Mouse (Mus musculus) macrophage (primary cell): ENCODE data around the gene Zswim7. TPM values are rescaled to one million over a fixed set of nuclear protein-coding genes. Genes with fewer than 3 reads are reported as not detected.
A peak's percentile ranks its signal among the peaks of the same experiment; 100 is the strongest.

Experiments
- H3K27ac ChIP-seq: fragments of 350-480 bp; formaldehyde crosslinking; 2 replicates; pipeline ENCODE4 v1.9.0; 2021
- H3K36me3 ChIP-seq: fragments of 350-480 bp; formaldehyde crosslinking; 2 replicates; pipeline ENCODE4 v1.9.0; 2021; ENCODE audit errors: inconsistent target
- H3K4me3 ChIP-seq: fragments of 350-480 bp; formaldehyde crosslinking; 2 replicates; pipeline ENCODE4 v1.9.0; 2021; ENCODE audit errors: inconsistent target
- H3K79me2 ChIP-seq: fragments of 350-480 bp; formaldehyde crosslinking; 2 replicates; pipeline ENCODE4 v1.9.0; 2021; ENCODE audit errors: inconsistent target
- WGBS: methylation state at CpG from one replicate; pipeline ENCODE4 v1.1.7; 2026; ENCODE audit warnings: inconsistent platforms; ENCODE audit not compliant: missing documents; 5-methylcytosine and 5-hydroxymethylcytosine counted together
- polyA plus RNA-seq: library from polyadenylated mRNA; stranded (reverse); fragments of 250-400 nt; gene quantifications from 3 replicates; pipeline ENCODE4 v1.2.4, GENCODE M21; 2018; ENCODE audit warnings: inconsistent platforms

The Zswim7 gene
- polyA plus RNA-seq, 1 experiment from 2014 or later, result 4.2 TPM

GRCm38 (mm10) chr11:62244471-62244870 lies 36.7 kb downstream of the Zswim7 start:
- Histone ChIP-seq H3K36me3 (no peaks in the 10 kb centered on the region), H3K79me2 (no peaks in the 10 kb centered on the region), H3K27ac (no peak overlapping the region), H3K4me3 (no peak overlapping the region)
- 89% methylated on average over 4 of the region's 4 CpGs for WGBS

- H3K79me2 ChIP-seq, result no peaks in the 10 kb centered on the region
- no peak overlapping the region for H3K27ac ChIP-seq
- 97% methylated on average over 8 of the region's 8 CpGs for WGBS
- no peaks in the 10 kb centered on the region for H3K36me3 ChIP-seq
- H3K4me3 ChIP-seq, result no peak overlapping the region
These were observed 37.3 kb downstream of the Zswim7 start for GRCm38 (mm10) chr11:62243871-62244270.

- Histone ChIP-seq H3K79me2 (no peaks in the 10 kb centered on the region), H3K27ac (no peak overlapping the region), H3K4me3 (no peak overlapping the region), H3K36me3 (no peaks in the 10 kb centered on the region)
- 60% methylated on average over 12 of the region's 12 CpGs for WGBS
These were observed 40.4 kb downstream of the Zswim7 start for GRCm38 (mm10) chr11:62240631-62241261.

GRCm38 (mm10) chr11:62224797-62225196 lies 56.4 kb downstream of the Zswim7 start:
- Histone ChIP-seq H3K4me3 (no peak overlapping the region), H3K27ac (no peak overlapping the region), H3K79me2 (no peaks in the 10 kb centered on the region), H3K36me3 (no peaks in the 10 kb centered on the region)
- WGBS, result 95% methylated on average over 4 of the region's 4 CpGs

GRCm38 (mm10) chr11:62223962-62224361 lies 57.2 kb downstream of the Zswim7 start:
- H3K27ac ChIP-seq, result peak overlapping the region; percentile 75
- peak overlapping the region; percentile 6; the same call in 1 of the 2 replicates for H3K4me3 ChIP-seq
- WGBS, result 23% methylated on average over 7 of the region's 7 CpGs

GRCm38 (mm10) chr11:62223416-62223815 lies 57.8 kb downstream of the Zswim7 start:
- Histone ChIP-seq H3K27ac (peak overlapping the region; percentile 75), H3K36me3 (no peaks in the 10 kb centered on the region), H3K79me2 (peaks cover 5% of the 10 kb centered on the region; the same call in 1 of the 2 replicates), H3K4me3 (peak overlapping the region; percentile 6; the same call in 1 of the 2 replicates)
- WGBS, result 13% methylated on average over 5 of the region's 5 CpGs

More at GRCm38 (mm10) chr11:62223962-62224361, 57.2 kb downstream of the Zswim7 start:
- Histone ChIP-seq H3K79me2 (peaks cover 5% of the 10 kb centered on the region; the same call in 1 of the 2 replicates), H3K36me3 (no peaks in the 10 kb centered on the region)

GRCm38 (mm10) chr11:62220756-62221510 lies 60.2 kb downstream of the Zswim7 start:
- Histone ChIP-seq H3K79me2 (peaks cover 5% of the 10 kb centered on the region; the same call in 1 of the 2 replicates), H3K4me3 (no peak overlapping the region), H3K27ac (peak overlapping the region; percentile 75), H3K36me3 (no peaks in the 10 kb centered on the region)
- WGBS, result 53% methylated on average over 7 of the region's 7 CpGs

GRCm38 (mm10) chr11:62217751-62218150 lies 63.4 kb downstream of the Zswim7 start:
- WGBS, result 76% methylated on average over 6 of the region's 6 CpGs
- Histone ChIP-seq H3K36me3 (no peaks in the 10 kb centered on the region), H3K27ac (peak overlapping the region; percentile 48), H3K4me3 (no peak overlapping the region), H3K79me2 (peaks cover 5% of the 10 kb centered on the region; the same call in 1 of the 2 replicates)

Other genes starting within 250 kb of the Zswim7 start
- gene Adora2b, start 32.4 kb downstream of the Zswim7 start, polyA plus RNA-seq, result 1.1 to 5.9 TPM (median 1.4 TPM) in 3 replicates
- gene Ttc19, start 98 bp upstream of the Zswim7 start, polyA plus RNA-seq, result 2.2 to 7.4 TPM (median 5.6 TPM) in 3 replicates
- gene Pigl, start 177.1 kb upstream of the Zswim7 start, polyA plus RNA-seq, result 2.9 to 5.2 TPM (median 5.0 TPM) in 3 replicates
- 110 to 316 TPM (median 118 TPM) in 3 replicates for gene Ncor1, start 177.2 kb upstream of the Zswim7 start, polyA plus RNA-seq